Mouse (Mus musculus): ENCODE data around the gene Atrnl1. TPM values are rescaled to one million over a fixed set of nuclear protein-coding genes. Genes with fewer than 3 reads are reported as not detected.
A peak's percentile ranks its signal among the peaks of the same experiment; 100 is the strongest.

Gene Atrnl1
- polyA plus RNA-seq, 1 experiment: 12.3 TPM

GRCm38 (mm10) chr19:57627251-57627650, 16.4 kb downstream of the Atrnl1 start:
- Histone ChIP-seq H3K27ac (ENCODE audit: insufficient read depth, low read length) (no peak overlapping the region), H3K9me3 (replicated peaks; ENCODE audit: control insufficient read depth, insufficient read depth, low read length, poor library complexity, severe bottlenecking) (no peaks in the 10 kb centered on the region), H3K36me3 (ENCODE audit: control insufficient read depth, insufficient read depth, low read length, poor library complexity, severe bottlenecking) (no peaks in the 10 kb centered on the region; the same call in 1 of the 2 replicates), H3K4me1 (ENCODE audit: control insufficient read depth, insufficient read depth, low read length) (no peaks in the 10 kb centered on the region), H3K27me3 (ENCODE audit: control insufficient read depth, insufficient read depth, low read length, poor library complexity, severe bottlenecking) (no peaks in the 10 kb centered on the region), H3K4me3 (ENCODE audit: low read depth, low read length) (no peak overlapping the region), H3K9ac (ENCODE audit: low read depth, poor library complexity, severe bottlenecking) (no peak overlapping the region)
- TF ChIP-seq POLR2A (IDR thresholded peaks at IDR 0.05; ENCODE audit: insufficient read depth, low read length): no peak
- no peak for TF ChIP-seq CTCF (IDR thresholded peaks at IDR 0.05; ENCODE audit: low read depth, low read length)
- no peak for TF ChIP-seq EP300 (IDR thresholded peaks at IDR 0.05; ENCODE audit: insufficient read depth, low read depth, low read length)

- no peaks in the 10 kb centered on the region for H3K4me1 ChIP-seq (ENCODE audit: control insufficient read depth, insufficient read depth, low read length)
- no peaks in the 10 kb centered on the region for H3K27me3 ChIP-seq (ENCODE audit: control insufficient read depth, insufficient read depth, low read length, poor library complexity, severe bottlenecking)
- no peak overlapping the region for H3K27ac ChIP-seq (ENCODE audit: insufficient read depth, low read length)
- no peak overlapping the region for H3K9ac ChIP-seq (ENCODE audit: low read depth, poor library complexity, severe bottlenecking)
- no peaks in the 10 kb centered on the region for H3K36me3 ChIP-seq (ENCODE audit: control insufficient read depth, insufficient read depth, low read length, poor library complexity, severe bottlenecking)
- no peak overlapping the region for H3K4me3 ChIP-seq (ENCODE audit: low read depth, low read length)
- no peak for TF ChIP-seq EP300 (IDR thresholded peaks at IDR 0.05; ENCODE audit: insufficient read depth, low read depth, low read length)
- no peak for TF ChIP-seq CTCF (IDR thresholded peaks at IDR 0.05; ENCODE audit: low read depth, low read length)
- no peak for TF ChIP-seq POLR2A (IDR thresholded peaks at IDR 0.05; ENCODE audit: insufficient read depth, low read length)
- H3K9me3 ChIP-seq (replicated peaks; ENCODE audit: control insufficient read depth, insufficient read depth, low read length, poor library complexity, severe bottlenecking): no peaks in the 10 kb centered on the region
Observed at GRCm38 (mm10) chr19:57642536-57642935, 31.7 kb downstream of the Atrnl1 start.

DNA sequence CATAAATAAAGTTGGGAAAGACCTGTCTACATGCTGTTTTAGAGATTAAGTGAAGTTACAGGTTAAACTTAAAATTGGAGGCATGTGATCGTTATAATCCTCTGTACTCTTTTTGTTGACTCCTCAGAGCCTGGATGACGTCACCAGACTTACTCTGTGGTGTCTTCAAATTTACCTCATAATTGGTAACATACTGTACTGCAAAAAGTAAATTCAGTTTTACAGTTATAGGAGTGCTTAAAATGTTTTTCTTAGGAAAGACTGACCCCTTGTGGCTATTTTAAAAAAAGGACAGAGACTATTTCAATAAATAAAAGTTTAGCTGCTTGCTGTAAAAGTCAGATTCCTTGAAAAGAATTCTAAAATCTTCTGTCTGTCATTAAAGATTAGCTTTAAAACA, 32.1 kb downstream of the Atrnl1 start:
- no peak overlapping the region for H3K4me3 ChIP-seq (ENCODE audit: low read depth, low read length)
- H3K9me3 ChIP-seq (replicated peaks; ENCODE audit: control insufficient read depth, insufficient read depth, low read length, poor library complexity, severe bottlenecking): no peaks in the 10 kb centered on the region
- no peak overlapping the region for H3K27ac ChIP-seq (ENCODE audit: insufficient read depth, low read length)
- no peak for TF ChIP-seq EP300 (IDR thresholded peaks at IDR 0.05; ENCODE audit: insufficient read depth, low read depth, low read length)
- no peak overlapping the region for H3K9ac ChIP-seq (ENCODE audit: low read depth, poor library complexity, severe bottlenecking)
- no peaks in the 10 kb centered on the region for H3K4me1 ChIP-seq (ENCODE audit: control insufficient read depth, insufficient read depth, low read length)
- H3K27me3 ChIP-seq (ENCODE audit: control insufficient read depth, insufficient read depth, low read length, poor library complexity, severe bottlenecking): no peaks in the 10 kb centered on the region
- no peaks in the 10 kb centered on the region for H3K36me3 ChIP-seq (ENCODE audit: control insufficient read depth, insufficient read depth, low read length, poor library complexity, severe bottlenecking)

DNA sequence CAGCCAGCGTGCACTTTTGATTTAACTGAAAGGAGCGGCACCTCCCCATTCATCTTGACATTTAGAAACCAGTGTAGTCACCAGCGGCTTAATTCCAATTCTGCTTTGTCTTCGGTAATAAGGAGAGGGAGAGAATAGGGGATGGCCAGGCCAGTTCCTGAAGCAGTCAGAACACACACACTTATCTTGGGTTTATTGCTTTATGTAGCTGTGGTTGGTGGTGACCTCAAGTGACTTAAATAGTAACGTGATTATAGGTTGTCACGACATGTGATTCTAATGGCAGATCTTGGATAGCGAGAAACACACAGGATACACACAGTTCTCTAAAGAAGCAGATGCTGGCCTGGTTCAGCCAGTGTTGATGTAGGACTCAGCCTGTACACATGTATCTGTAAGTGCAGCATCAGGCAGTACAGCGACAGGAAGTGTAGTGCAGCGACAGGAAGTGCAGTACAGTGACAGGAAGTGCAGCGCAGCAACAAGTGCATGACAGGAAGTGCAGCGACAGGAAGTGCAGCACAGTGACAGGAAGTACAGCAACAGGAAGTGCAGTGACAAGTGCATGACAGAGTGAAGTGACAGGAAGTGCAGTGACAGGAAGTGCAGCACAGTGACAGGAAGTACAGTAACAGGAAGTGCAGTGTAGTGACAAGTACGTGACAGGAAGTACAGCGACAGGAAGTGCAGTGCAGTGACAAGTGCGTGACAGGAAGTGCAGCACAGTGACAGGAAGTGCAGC, 37.5 kb downstream of the Atrnl1 start:
- Histone ChIP-seq H3K9ac (ENCODE audit: low read depth, poor library complexity, severe bottlenecking) (no peak overlapping the region), H3K4me1 (ENCODE audit: control insufficient read depth, insufficient read depth, low read length) (no peaks in the 10 kb centered on the region), H3K36me3 (ENCODE audit: control insufficient read depth, insufficient read depth, low read length, poor library complexity, severe bottlenecking) (no peaks in the 10 kb centered on the region), H3K27me3 (ENCODE audit: control insufficient read depth, insufficient read depth, low read length, poor library complexity, severe bottlenecking) (no peaks in the 10 kb centered on the region), H3K4me3 (ENCODE audit: low read depth, low read length) (no peak overlapping the region), H3K27ac (ENCODE audit: insufficient read depth, low read length) (no peak overlapping the region), H3K9me3 (replicated peaks; ENCODE audit: control insufficient read depth, insufficient read depth, low read length, poor library complexity, severe bottlenecking) (no peaks in the 10 kb centered on the region)
- TF ChIP-seq EP300 (IDR thresholded peaks at IDR 0.05; ENCODE audit: insufficient read depth, low read depth, low read length): no peak
- no peak for TF ChIP-seq CTCF (IDR thresholded peaks at IDR 0.05; ENCODE audit: low read depth, low read length)
- no peak for TF ChIP-seq POLR2A (IDR thresholded peaks at IDR 0.05; ENCODE audit: insufficient read depth, low read length)

DNA sequence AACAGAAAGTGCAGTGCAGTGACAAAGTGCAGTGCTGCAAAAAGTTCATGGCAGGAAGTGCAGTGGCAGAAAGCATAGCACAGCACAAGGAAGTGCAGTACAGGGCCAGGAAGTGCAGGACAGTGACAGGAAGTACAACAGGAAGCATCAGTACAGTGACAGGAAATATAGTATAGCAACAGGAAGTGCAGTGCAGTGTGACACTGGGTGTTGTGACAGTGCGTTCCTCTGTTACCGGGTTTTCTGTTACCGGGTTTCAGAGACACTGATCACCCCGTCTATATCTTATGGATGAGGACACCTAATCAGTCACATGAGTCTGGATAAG, 38.1 kb downstream of the Atrnl1 start:
- Histone ChIP-seq H3K4me1 (ENCODE audit: control insufficient read depth, insufficient read depth, low read length) (no peaks in the 10 kb centered on the region), H3K36me3 (ENCODE audit: control insufficient read depth, insufficient read depth, low read length, poor library complexity, severe bottlenecking) (no peaks in the 10 kb centered on the region), H3K9ac (ENCODE audit: low read depth, poor library complexity, severe bottlenecking) (no peak overlapping the region), H3K27ac (ENCODE audit: insufficient read depth, low read length) (no peak overlapping the region), H3K4me3 (ENCODE audit: low read depth, low read length) (no peak overlapping the region), H3K9me3 (replicated peaks; ENCODE audit: control insufficient read depth, insufficient read depth, low read length, poor library complexity, severe bottlenecking) (no peaks in the 10 kb centered on the region), H3K27me3 (ENCODE audit: control insufficient read depth, insufficient read depth, low read length, poor library complexity, severe bottlenecking) (no peaks in the 10 kb centered on the region)
- no peak for TF ChIP-seq POLR2A (IDR thresholded peaks at IDR 0.05; ENCODE audit: insufficient read depth, low read length)
- TF ChIP-seq CTCF (IDR thresholded peaks at IDR 0.05; ENCODE audit: low read depth, low read length): no peak
- no peak for TF ChIP-seq EP300 (IDR thresholded peaks at IDR 0.05; ENCODE audit: insufficient read depth, low read depth, low read length)

- peak; percentile 0 for TF ChIP-seq CTCF (IDR thresholded peaks at IDR 0.05; ENCODE audit: low read depth, low read length)
- TF ChIP-seq POLR2A (IDR thresholded peaks at IDR 0.05; ENCODE audit: insufficient read depth, low read length): no peak
- TF ChIP-seq EP300 (IDR thresholded peaks at IDR 0.05; ENCODE audit: insufficient read depth, low read depth, low read length): no peak
- Histone ChIP-seq H3K4me3 (ENCODE audit: low read depth, low read length) (no peak overlapping the region), H3K27ac (ENCODE audit: insufficient read depth, low read length) (no peak overlapping the region), H3K9me3 (replicated peaks; ENCODE audit: control insufficient read depth, insufficient read depth, low read length, poor library complexity, severe bottlenecking) (no peaks in the 10 kb centered on the region), H3K27me3 (ENCODE audit: control insufficient read depth, insufficient read depth, low read length, poor library complexity, severe bottlenecking) (no peaks in the 10 kb centered on the region), H3K36me3 (ENCODE audit: control insufficient read depth, insufficient read depth, low read length, poor library complexity, severe bottlenecking) (peaks cover 2% of the 10 kb centered on the region; the same call in 1 of the 2 replicates), H3K4me1 (ENCODE audit: control insufficient read depth, insufficient read depth, low read length) (peaks cover 3% of the 10 kb centered on the region), H3K9ac (ENCODE audit: low read depth, poor library complexity, severe bottlenecking) (no peak overlapping the region)
Observed at GRCm38 (mm10) chr19:57655083-57655482, 44.2 kb downstream of the Atrnl1 start.
